Mouse (Mus musculus): ENCODE measurements around the gene Gm10518. TPM values are rescaled to one million over a fixed set of nuclear protein-coding genes. Genes with fewer than 3 reads are reported as not detected.

Gm10518 gene
- not detected in 2 replicates for polyA plus RNA-seq (2015; fragmentation: Nextera tagmentation; extraction: Ambion mirVana)

- ATAC-seq (ENCODE audit: insufficient read depth, low FRiP score): peak; percentile 66
- Histone ChIP-seq H3K27me3 (ENCODE audit: control insufficient read depth, insufficient read depth, low read length) (no peaks in the 10 kb centered on the region), H3K9ac (ENCODE audit: low read length) (peak within 1 kb of the TSS; percentile 96), H3K4me2 (ENCODE audit: low read depth, low read length) (peak within 1 kb of the TSS; percentile 72), H3K9me3 (replicated peaks; ENCODE audit: control insufficient read depth, low read length) (no peaks in the 10 kb centered on the region), H3K4me3 (replicated peaks; ENCODE audit: low read length) (peak within 1 kb of the TSS; percentile 70), H3K36me3 (ENCODE audit: control insufficient read depth, insufficient read depth, low read length) (peaks cover 8% of the 10 kb centered on the region), H3K4me1 (ENCODE audit: control insufficient read depth, insufficient read depth, low read length) (peaks cover 11% of the 10 kb centered on the region; the same call in 1 of the 2 replicates), H3K27ac (ENCODE audit: low read length) (peak within 1 kb of the TSS; percentile 99)
- WGBS: under 1% methylated on average over 91 of the region's 94 CpGs
These were observed at the start of gene Gm10518 for GRCm38 (mm10) chr1:179802610-179803512. Gm10518 (plus strand) TSS chr1:179803376.

- H3K4me1 ChIP-seq (ENCODE audit: control insufficient read depth, insufficient read depth, low read length): no peaks in the 10 kb centered on the region
- no peak overlapping the region for H3K27ac ChIP-seq (ENCODE audit: low read length)
- no peak overlapping the region for H3K4me3 ChIP-seq (replicated peaks; ENCODE audit: low read length)
- no peak overlapping the region for H3K9ac ChIP-seq (ENCODE audit: low read length)
- no peaks in the 10 kb centered on the region for H3K27me3 ChIP-seq (ENCODE audit: control insufficient read depth, insufficient read depth, low read length)
- H3K4me2 ChIP-seq (ENCODE audit: low read depth, low read length): no peak overlapping the region
- no peak for ATAC-seq (ENCODE audit: insufficient read depth, low FRiP score)
- peaks cover 41% of the 10 kb centered on the region for H3K36me3 ChIP-seq (ENCODE audit: control insufficient read depth, insufficient read depth, low read length)
- H3K9me3 ChIP-seq (replicated peaks; ENCODE audit: control insufficient read depth, low read length): no peaks in the 10 kb centered on the region
These were observed 46.7 kb upstream of the Gm10518 start for GRCm38 (mm10) chr1:179756477-179756876.

GRCm38 (mm10) chr1:179760086-179760485, 43.1 kb upstream of the Gm10518 start:
- H3K27me3 ChIP-seq (ENCODE audit: control insufficient read depth, insufficient read depth, low read length): no peaks in the 10 kb centered on the region
- H3K27ac ChIP-seq (ENCODE audit: low read length): no peak overlapping the region
- no peak overlapping the region for H3K9ac ChIP-seq (ENCODE audit: low read length)
- no peak overlapping the region for H3K4me2 ChIP-seq (ENCODE audit: low read depth, low read length)
- no peak for ATAC-seq (ENCODE audit: insufficient read depth, low FRiP score)
- H3K36me3 ChIP-seq (ENCODE audit: control insufficient read depth, insufficient read depth, low read length): peaks cover 31% of the 10 kb centered on the region
- H3K4me1 ChIP-seq (ENCODE audit: control insufficient read depth, insufficient read depth, low read length): no peaks in the 10 kb centered on the region
- H3K9me3 ChIP-seq (replicated peaks; ENCODE audit: control insufficient read depth, low read length): no peaks in the 10 kb centered on the region
- 92% methylated on average over 5 of the region's 5 CpGs for WGBS
- H3K4me3 ChIP-seq (replicated peaks; ENCODE audit: low read length): no peak overlapping the region

DNA sequence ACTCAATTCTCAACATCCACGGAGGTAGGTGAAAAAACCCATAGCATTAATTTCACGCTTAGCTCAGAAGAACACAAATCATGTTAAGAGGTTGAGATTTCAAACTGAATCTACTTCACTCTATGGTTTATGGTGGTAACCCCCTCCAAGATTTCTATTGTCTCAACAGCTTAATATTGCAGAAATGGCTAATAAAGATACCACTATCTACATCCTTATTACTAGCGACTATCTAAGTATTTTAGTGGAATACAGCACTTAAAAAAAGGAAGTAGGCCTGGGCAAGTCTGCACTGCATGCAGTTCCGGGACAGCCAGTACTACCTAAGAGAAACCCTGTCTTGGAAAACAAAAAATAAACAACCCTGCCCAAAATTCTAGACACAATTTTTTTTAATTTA, 42.6 kb upstream of the Gm10518 start:
- peaks cover 33% of the 10 kb centered on the region for H3K36me3 ChIP-seq (ENCODE audit: control insufficient read depth, insufficient read depth, low read length)
- H3K9me3 ChIP-seq (replicated peaks; ENCODE audit: control insufficient read depth, low read length): no peaks in the 10 kb centered on the region
- no peak for ATAC-seq (ENCODE audit: insufficient read depth, low FRiP score)
- H3K4me3 ChIP-seq (replicated peaks; ENCODE audit: low read length): no peak overlapping the region
- no peak overlapping the region for H3K27ac ChIP-seq (ENCODE audit: low read length)
- H3K4me2 ChIP-seq (ENCODE audit: low read depth, low read length): no peak overlapping the region
- H3K27me3 ChIP-seq (ENCODE audit: control insufficient read depth, insufficient read depth, low read length): no peaks in the 10 kb centered on the region
- 94% methylated on average over 4 of the region's 4 CpGs for WGBS
- no peak overlapping the region for H3K9ac ChIP-seq (ENCODE audit: low read length)
- H3K4me1 ChIP-seq (ENCODE audit: control insufficient read depth, insufficient read depth, low read length): no peaks in the 10 kb centered on the region

DNA sequence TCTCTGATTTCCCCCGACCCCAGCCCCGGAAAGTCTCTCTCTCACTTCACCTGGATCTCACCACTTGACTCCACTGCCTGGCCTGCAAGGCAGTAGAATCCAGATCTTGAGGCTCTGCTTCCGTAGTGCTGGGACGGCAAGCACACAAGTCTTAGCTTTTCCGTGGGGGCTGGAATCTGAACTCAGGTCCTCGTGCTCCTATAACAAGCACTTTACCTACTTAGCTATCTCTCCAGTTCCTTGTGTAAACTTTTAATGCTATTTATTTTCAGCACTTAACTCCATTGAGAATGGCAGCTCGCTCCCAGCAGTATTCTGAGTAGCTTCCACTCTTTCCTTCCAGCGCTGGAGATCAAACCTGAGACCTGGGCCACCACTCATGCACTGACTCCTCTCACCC, 26.3 kb upstream of the Gm10518 start:
- H3K4me3 ChIP-seq (replicated peaks; ENCODE audit: low read length): no peak overlapping the region
- H3K36me3 ChIP-seq (ENCODE audit: control insufficient read depth, insufficient read depth, low read length): peaks cover 31% of the 10 kb centered on the region
- H3K9ac ChIP-seq (ENCODE audit: low read length): no peak overlapping the region
- H3K4me1 ChIP-seq (ENCODE audit: control insufficient read depth, insufficient read depth, low read length): no peaks in the 10 kb centered on the region
- ATAC-seq (ENCODE audit: insufficient read depth, low FRiP score): no peak
- no peaks in the 10 kb centered on the region for H3K9me3 ChIP-seq (replicated peaks; ENCODE audit: control insufficient read depth, low read length)
- 84% methylated on average over 8 of the region's 8 CpGs for WGBS
- H3K27ac ChIP-seq (ENCODE audit: low read length): no peak overlapping the region
- no peaks in the 10 kb centered on the region for H3K27me3 ChIP-seq (ENCODE audit: control insufficient read depth, insufficient read depth, low read length)
- H3K4me2 ChIP-seq (ENCODE audit: low read depth, low read length): no peak overlapping the region

DNA sequence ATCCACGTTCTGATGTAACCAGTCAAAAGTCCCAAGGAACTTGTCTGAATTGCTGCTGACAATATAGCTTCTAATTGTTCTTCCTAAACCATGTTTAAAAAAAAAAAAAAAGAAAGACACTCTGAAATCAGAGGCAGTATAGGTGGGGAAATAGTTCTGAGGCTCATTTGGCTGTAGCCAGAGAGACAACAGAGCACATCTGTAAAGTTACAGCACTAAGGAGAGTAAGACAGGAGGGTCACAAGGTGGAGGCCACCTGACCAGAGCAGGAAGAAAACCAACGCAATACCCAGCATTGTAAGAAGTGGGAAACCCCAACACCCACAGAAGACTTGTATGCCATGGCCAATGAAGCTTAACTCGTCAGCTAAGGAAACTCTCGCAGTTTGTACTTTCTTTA, 19.1 kb upstream of the Gm10518 start:
- Histone ChIP-seq H3K9me3 (replicated peaks; ENCODE audit: control insufficient read depth, low read length) (no peaks in the 10 kb centered on the region), H3K4me2 (ENCODE audit: low read depth, low read length) (no peak overlapping the region), H3K27me3 (ENCODE audit: control insufficient read depth, insufficient read depth, low read length) (no peaks in the 10 kb centered on the region), H3K27ac (ENCODE audit: low read length) (no peak overlapping the region), H3K4me3 (replicated peaks; ENCODE audit: low read length) (no peak overlapping the region), H3K36me3 (ENCODE audit: control insufficient read depth, insufficient read depth, low read length) (peaks cover 28% of the 10 kb centered on the region), H3K4me1 (ENCODE audit: control insufficient read depth, insufficient read depth, low read length) (no peaks in the 10 kb centered on the region), H3K9ac (ENCODE audit: low read length) (no peak overlapping the region)
- 87% methylated on average over 4 of the region's 4 CpGs for WGBS
- no peak for ATAC-seq (ENCODE audit: insufficient read depth, low FRiP score)

GRCm38 (mm10) chr1:179785502-179785901, 17.7 kb upstream of the Gm10518 start:
- Histone ChIP-seq H3K9me3 (replicated peaks; ENCODE audit: control insufficient read depth, low read length) (no peaks in the 10 kb centered on the region), H3K27ac (ENCODE audit: low read length) (no peak overlapping the region), H3K4me1 (ENCODE audit: control insufficient read depth, insufficient read depth, low read length) (no peaks in the 10 kb centered on the region), H3K4me3 (replicated peaks; ENCODE audit: low read length) (no peak overlapping the region), H3K4me2 (ENCODE audit: low read depth, low read length) (no peak overlapping the region), H3K9ac (ENCODE audit: low read length) (no peak overlapping the region), H3K27me3 (ENCODE audit: control insufficient read depth, insufficient read depth, low read length) (no peaks in the 10 kb centered on the region), H3K36me3 (ENCODE audit: control insufficient read depth, insufficient read depth, low read length) (peaks cover 20% of the 10 kb centered on the region)
- WGBS: 89% methylated on average over 5 of the region's 5 CpGs
- no peak for ATAC-seq (ENCODE audit: insufficient read depth, low FRiP score)

GRCm38 (mm10) chr1:179787281-179787680, 15.9 kb upstream of the Gm10518 start:
- Histone ChIP-seq H3K9ac (ENCODE audit: low read length) (no peak overlapping the region), H3K27me3 (ENCODE audit: control insufficient read depth, insufficient read depth, low read length) (no peaks in the 10 kb centered on the region), H3K27ac (ENCODE audit: low read length) (no peak overlapping the region), H3K4me2 (ENCODE audit: low read depth, low read length) (no peak overlapping the region), H3K4me1 (ENCODE audit: control insufficient read depth, insufficient read depth, low read length) (no peaks in the 10 kb centered on the region), H3K4me3 (replicated peaks; ENCODE audit: low read length) (no peak overlapping the region), H3K9me3 (replicated peaks; ENCODE audit: control insufficient read depth, low read length) (no peaks in the 10 kb centered on the region), H3K36me3 (ENCODE audit: control insufficient read depth, insufficient read depth, low read length) (peaks cover 19% of the 10 kb centered on the region)
- no peak for ATAC-seq (ENCODE audit: insufficient read depth, low FRiP score)
- WGBS: 77% methylated on average over 4 of the region's 4 CpGs

DNA sequence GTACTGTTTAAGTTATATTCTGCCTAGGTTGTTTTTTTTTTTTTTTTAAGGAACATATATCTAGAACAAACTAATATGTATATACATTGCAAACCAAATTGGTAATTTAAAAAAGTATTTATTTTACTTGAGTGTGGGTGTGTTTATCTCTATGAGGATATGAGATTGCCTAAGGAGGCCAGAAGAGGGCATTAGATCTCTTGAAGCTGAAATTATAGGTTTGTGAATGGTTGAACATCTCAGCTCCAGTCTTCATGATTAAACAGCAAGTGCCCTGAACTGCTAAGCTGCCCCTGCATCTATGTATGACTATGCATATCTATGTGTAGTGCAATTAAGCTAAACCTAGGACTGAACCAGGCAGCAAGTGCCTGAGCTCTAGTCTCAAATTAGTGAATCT, 4.4 kb upstream of the Gm10518 start:
- Histone ChIP-seq H3K36me3 (ENCODE audit: control insufficient read depth, insufficient read depth, low read length) (peaks cover 27% of the 10 kb centered on the region), H3K27ac (ENCODE audit: low read length) (no peak overlapping the region), H3K27me3 (ENCODE audit: control insufficient read depth, insufficient read depth, low read length) (no peaks in the 10 kb centered on the region), H3K4me2 (ENCODE audit: low read depth, low read length) (no peak overlapping the region), H3K9ac (ENCODE audit: low read length) (no peak overlapping the region), H3K4me3 (replicated peaks; ENCODE audit: low read length) (no peak overlapping the region), H3K4me1 (ENCODE audit: control insufficient read depth, insufficient read depth, low read length) (peaks cover 11% of the 10 kb centered on the region; the same call in 1 of the 2 replicates), H3K9me3 (replicated peaks; ENCODE audit: control insufficient read depth, low read length) (no peaks in the 10 kb centered on the region)
- no peak for ATAC-seq (ENCODE audit: insufficient read depth, low FRiP score)

Data from stomach, embryonic 16.5 days (tissue).